Mouse (Mus musculus) lung, postnatal 0 days (tissue): ENCODE measurements around the gene Xrcc4.

Source experiments
- CTCF ChIP-seq: IDR thresholded peaks from 2 replicates; pipeline ENCODE4 v1.5.1; 2016; ENCODE audit warnings: antibody characterized with exemption, mild to moderate bottlenecking
- EP300 ChIP-seq: IDR thresholded peaks from 2 replicates; pipeline ENCODE4 v1.6.1; 2016; ENCODE audit warnings: antibody characterized with exemption, mild to moderate bottlenecking, control low read depth

DNA sequence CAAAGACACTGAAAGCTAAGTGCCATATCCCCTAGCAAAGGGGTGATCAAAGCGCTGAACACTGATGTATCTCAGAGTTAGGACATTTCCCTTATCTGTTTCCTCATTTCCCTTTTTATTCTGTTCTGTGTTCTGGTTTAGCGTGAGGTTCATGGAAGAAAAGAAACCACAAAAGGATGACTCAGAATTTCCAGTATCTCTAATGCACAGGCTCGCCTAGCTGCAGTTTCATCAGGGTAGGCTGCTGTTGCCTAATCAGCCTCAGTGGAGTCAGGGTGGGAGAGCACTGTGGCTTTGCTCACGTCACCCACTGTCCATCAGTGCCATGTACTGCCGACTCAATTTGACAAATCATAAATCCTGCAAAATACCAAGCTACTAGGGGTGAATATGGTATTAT is 200.3 kb downstream of the Xrcc4 start:
- no peak for TF ChIP-seq CTCF
- TF ChIP-seq EP300, result no peak
